Mouse (Mus musculus) 416B (cell line): ENCODE data around the gene Tdpoz1.
A peak's percentile ranks its signal among the peaks of the same experiment; 100 is the strongest.
"Not testable (repeated sequence)": the region's sequence is repeated elsewhere in the genome, so short reads cannot be mapped to it uniquely, and the experiment has no call there.

Source experiments
- DNase-seq: peaks from one replicate; pipeline ENCODE4 v3.0.0; 2011; ENCODE audit warnings: low read depth

The Tdpoz1 gene

DNA sequence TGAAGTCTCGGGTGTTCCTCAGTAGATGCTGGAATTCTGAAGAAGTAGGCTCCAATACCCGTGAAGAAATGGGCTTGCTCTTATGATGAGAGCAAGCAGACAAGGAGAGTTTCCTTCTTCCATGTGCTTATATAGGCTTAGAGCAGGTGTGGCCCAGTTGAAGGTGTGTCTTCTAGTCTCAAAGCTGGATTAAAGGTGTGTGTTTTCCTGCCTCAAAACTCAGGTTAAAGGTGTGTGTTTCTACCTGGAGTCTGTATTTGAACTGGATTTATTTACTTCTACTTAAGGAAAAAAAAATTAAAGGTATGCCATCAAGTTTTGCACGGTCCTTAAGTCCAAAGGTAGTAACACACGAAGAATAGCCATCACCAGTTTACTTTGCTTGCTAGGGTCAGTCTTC is at the start of gene Tdpoz1:
TSS of gene Tdpoz1 (minus strand) at position 101 of the 400 bp plus-strand sequence.
- not testable (repeated sequence) for DNase-seq

DNA sequence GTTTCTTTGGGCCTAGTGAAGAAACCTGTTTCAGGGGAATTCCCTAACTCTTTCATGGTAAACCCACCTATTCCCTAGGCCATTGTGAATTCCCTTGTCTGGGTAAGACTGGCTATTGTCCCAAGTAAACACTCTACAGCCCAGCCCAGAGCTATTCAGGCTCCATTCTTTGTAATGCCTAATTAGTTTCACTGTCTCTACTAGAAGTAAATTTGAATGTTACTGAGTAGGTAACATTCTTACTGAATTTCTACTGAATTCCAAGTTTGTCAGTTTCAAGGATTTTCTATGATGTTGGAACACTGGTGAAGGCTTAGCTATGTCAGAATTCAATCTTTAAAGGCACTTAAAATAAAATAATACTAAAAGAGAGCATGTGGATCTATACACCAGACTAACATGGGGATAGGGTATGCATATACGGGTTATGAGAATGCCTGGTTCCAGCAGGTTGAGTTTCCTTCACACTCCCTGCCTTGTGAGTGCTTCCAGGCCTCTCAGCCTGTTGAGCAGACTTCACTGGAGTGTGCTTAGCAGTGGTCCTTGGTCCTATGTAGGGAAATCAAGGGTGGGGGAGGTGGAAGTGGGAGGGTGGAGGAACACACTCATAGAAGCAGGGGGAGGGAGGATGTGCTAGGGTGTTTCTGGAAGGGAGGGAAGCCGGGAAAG is 33.0 kb upstream of the Tdpoz1 start:
- not testable (repeated sequence) for DNase-seq

DNA sequence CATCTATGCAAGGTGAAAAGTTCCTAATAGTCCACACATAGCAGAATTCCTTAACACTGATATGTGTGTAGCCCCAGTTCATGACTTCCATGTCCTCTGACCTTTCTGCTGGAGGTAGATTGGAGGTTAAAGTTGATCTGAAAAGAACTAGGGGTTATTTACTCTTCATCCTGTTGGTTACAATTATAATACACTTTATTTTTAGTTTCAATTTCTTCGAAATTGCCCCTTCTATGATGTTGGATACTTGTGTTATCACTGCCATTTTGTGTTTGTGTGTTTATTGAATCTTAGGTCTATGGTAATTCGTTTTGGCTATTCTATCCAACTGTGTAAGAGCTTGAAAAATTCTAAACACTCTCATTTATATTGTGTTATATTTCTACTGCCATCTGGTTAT is 16.9 kb upstream of the Tdpoz1 start, which contains the start of gene Gm37596:
TSS of gene Gm37596 (minus strand) at position 101 of the 400 bp plus-strand sequence.
- not testable (repeated sequence) for DNase-seq

DNA sequence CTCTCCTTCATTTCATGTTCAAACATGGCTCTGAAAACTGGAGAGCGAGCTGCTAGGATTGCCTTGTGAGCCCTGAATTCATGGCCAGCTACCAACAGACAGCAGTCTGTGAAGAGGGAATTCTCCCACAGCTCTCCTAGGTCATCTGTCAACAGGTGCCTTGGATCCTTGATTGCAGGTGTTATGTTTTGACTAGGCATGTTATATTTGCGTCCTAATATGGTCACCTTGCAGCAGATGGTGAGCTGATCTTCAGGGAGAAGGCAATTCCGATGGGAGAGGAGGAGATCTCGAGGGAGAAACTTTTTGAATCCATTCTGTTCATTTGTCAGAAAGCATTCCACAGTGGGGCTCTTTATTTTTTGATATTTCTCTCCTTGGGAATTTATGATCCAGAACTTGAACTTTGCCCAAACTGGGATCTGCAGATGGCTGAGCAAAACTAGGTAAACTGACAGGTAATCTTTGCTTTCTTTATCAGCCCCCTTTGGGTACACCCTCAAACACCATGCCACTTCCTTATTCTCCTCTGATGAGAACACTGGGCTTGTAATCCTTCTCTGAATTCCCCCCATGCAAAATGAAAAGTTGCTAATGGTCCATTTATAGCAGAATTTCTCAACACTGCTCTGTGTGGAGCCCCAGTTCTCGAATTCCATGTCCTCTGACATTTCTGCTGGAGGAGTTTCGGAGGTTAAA is 5.2 kb downstream of the Tdpoz1 start:
- DNase-seq = not testable (repeated sequence)

DNA sequence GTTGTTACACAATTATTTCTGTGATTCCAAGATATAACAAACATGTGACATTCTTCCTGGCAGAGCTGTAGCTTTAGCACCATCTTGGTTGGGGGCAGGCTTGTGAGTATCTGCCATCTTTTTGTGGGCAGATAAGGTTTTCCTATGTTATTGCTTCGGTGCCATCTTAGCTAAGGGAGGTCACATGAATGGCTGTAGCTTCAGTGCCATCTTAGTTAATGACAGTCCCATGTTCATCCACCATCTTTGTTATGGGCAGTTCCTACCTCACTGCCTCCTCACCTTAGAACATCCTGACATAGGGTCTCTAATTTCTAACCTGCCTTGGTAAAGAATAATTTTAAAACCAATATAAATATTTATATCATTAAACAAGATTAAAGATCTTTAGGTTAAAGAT is 21.9 kb downstream of the Tdpoz1 start:
- peak; percentile 5 for DNase-seq

DNA sequence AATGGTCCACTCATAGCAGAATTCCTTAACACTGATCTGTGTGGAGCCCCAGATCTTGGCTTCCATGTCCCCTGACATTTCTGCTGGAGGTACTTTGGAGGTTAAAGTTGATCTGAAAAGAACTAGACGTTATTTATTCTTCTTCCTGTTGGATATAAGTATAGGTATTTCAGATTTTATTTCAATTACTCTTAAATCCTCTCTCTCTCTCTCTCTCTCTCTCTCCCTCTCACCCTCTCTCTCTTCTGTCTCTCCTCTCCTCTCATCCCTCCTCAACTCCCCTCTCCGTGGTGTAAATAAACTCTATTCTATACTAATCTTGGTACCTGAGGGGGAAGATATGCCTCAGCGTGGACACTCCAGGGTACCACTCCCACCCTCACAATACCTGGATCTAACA is 23.5 kb downstream of the Tdpoz1 start, which contains the start of gene Tdpoz2:
TSS of gene Tdpoz2 (minus strand) at position 101 of the 400 bp plus-strand sequence.
- no peak for DNase-seq

DNA sequence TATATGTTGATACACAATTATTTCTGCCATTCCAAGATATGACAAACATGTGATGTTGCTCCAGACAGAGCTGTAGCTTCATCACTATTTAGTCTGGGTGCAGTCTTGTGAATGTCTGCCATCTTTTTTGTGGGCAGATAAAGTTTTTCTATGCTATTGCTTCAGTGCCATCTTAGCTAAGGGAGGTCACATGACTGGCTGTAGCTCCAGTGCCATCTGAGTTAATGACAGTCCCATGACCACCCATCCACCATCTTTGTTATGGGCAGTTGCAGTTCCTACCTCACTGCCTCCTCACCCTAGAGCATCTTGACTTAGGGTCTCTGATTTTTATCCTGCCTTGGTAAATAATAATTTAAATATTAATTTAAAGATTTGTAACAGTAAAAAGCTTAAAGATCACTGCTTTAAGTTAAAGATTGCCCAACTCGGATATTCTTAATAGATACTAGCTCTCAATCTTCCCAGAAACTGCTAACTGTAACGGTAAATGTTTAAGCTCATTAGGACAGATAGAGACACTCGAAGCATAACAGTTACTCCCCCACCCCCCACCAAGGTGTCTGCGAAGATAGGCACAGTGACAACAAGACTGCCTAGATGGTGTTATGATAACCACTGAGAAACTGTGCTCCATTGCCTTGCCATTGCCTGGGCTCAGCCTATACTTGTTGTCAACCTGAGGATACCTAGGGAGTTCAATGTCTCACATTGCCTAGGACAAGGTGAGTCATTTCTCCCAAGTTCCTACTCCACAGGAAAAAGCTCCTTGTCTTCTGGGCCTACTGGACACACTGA is 45.0 kb downstream of the Tdpoz1 start:
- not testable (repeated sequence) for DNase-seq
